Mouse (Mus musculus): ENCODE data around the gene Hibadh. TPM values are rescaled to one million over a fixed set of nuclear protein-coding genes. Genes with fewer than 3 reads are reported as not detected.

Hibadh gene
- polyA plus RNA-seq, 1 experiment from 2014 or later, result 91.5 TPM

DNA sequence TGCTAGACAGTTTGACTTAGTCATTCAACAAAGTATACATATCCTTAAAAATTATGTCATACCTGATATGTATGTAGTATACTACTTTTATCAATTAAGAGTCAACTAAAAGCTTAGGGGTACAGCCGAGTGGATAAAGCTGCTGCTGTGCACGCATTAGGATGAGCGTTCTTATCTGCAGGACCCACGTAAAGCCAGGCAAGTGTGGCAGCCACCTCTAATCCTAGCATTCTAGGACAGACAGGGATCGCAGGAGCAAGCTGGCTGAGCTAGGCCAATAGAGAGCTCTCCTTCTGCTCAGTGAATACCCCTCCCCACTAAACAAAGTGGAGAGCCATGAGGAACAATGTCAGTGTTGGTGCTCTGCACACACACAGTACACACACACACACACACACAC, 75.0 kb downstream of the Hibadh start:
- no peak overlapping the region for H3K4me3 ChIP-seq (replicated peaks)
- no peak overlapping the region for H3K27ac ChIP-seq (replicated peaks)
- no peaks in the 10 kb centered on the region for H3K36me3 ChIP-seq
- no peaks in the 10 kb centered on the region for H3K9me3 ChIP-seq (replicated peaks)
- no peak for ATAC-seq (ENCODE audit: insufficient number of reproducible peaks, low FRiP score, low TSS enrichment, low read depth)
- H3K4me1 ChIP-seq, result no peaks in the 10 kb centered on the region
- WGBS, result 88% methylated on average over 5 of the region's 5 CpGs
- H3K4me2 ChIP-seq (replicated peaks), result no peak overlapping the region
- no peaks in the 10 kb centered on the region for H3K27me3 ChIP-seq
- H3K9ac ChIP-seq, result no peak overlapping the region

DNA sequence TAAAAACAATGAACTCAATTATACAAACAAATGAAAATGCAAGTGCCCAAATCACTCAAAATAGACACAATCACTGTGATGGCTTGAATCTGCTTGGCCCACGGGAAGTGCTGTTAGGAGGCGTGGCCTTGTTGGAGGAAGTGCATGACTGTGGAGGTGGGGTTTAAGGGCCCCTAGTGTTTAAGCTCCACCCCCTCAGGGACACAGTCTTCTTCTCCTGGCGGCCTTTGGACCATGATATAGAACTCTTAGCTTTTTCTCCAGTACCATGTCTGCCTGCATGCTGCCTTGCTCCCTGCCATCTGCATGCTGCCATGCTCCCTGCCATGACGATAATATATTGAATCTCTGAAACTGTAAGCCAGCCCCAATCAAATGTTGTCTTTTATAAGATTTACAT, 77.2 kb downstream of the Hibadh start:
- H3K9ac ChIP-seq, result no peak overlapping the region
- no peak overlapping the region for H3K4me3 ChIP-seq (replicated peaks)
- WGBS, result 86% methylated on average over 4 of the region's 4 CpGs
- no peak for ATAC-seq (ENCODE audit: insufficient number of reproducible peaks, low FRiP score, low TSS enrichment, low read depth)
- no peaks in the 10 kb centered on the region for H3K36me3 ChIP-seq
- no peaks in the 10 kb centered on the region for H3K4me1 ChIP-seq
- H3K27me3 ChIP-seq, result no peaks in the 10 kb centered on the region
- H3K4me2 ChIP-seq (replicated peaks), result no peak overlapping the region
- no peaks in the 10 kb centered on the region for H3K9me3 ChIP-seq (replicated peaks)
- no peak overlapping the region for H3K27ac ChIP-seq (replicated peaks)

DNA sequence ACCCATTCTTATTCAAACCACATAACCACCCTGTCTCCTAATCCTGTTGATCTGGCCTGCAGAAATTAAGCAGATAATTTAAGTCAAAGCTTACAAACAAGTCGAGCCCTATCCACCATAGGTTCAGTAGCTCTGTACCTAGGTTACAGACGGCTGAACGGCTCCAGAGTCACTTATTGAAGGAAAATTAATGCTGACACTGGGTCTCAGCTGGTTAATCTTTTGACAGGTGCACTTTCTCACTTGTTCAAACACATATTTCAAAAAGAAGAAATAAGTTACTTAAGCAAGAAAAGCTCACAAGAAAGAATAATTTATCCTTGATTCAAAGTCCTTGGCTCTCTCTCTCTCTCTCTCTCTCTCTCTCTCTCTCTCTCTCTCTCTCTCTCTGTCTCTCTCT, 81.1 kb downstream of the Hibadh start:
- H3K4me3 ChIP-seq (replicated peaks), result no peak overlapping the region
- H3K4me1 ChIP-seq, result no peaks in the 10 kb centered on the region
- 80% methylated on average over 3 of the region's 3 CpGs for WGBS
- H3K9ac ChIP-seq, result no peak overlapping the region
- H3K36me3 ChIP-seq, result no peaks in the 10 kb centered on the region
- no peak for ATAC-seq (ENCODE audit: insufficient number of reproducible peaks, low FRiP score, low TSS enrichment, low read depth)
- no peak overlapping the region for H3K4me2 ChIP-seq (replicated peaks)
- no peaks in the 10 kb centered on the region for H3K9me3 ChIP-seq (replicated peaks)
- H3K27ac ChIP-seq (replicated peaks), result no peak overlapping the region
- H3K27me3 ChIP-seq, result no peaks in the 10 kb centered on the region

DNA sequence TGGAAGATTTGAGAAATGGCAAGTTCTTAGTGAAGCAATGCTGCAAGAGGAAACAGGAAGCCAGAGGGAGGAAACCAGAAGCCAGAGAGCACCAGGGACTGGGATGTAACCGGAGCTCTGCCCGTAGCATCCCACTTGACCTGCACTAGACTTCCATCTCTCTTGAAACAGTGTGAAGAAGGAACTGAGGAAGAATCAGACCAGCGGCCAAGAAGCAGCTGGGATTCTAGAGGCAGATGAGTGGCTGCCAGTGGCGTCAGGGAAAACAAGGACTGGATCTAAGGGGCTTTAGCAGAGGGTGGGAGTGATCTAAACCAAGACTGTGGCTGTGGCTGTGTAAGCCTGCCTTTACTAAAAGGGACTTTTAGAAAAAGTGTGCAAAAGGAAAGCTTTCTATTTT, 95.8 kb downstream of the Hibadh start:
- no peaks in the 10 kb centered on the region for H3K4me1 ChIP-seq
- no peak overlapping the region for H3K4me2 ChIP-seq (replicated peaks)
- no peak for ATAC-seq (ENCODE audit: insufficient number of reproducible peaks, low FRiP score, low TSS enrichment, low read depth)
- WGBS, result 46% methylated on average over 4 of the region's 4 CpGs
- no peaks in the 10 kb centered on the region for H3K9me3 ChIP-seq (replicated peaks)
- no peak overlapping the region for H3K4me3 ChIP-seq (replicated peaks)
- no peaks in the 10 kb centered on the region for H3K27me3 ChIP-seq
- no peak overlapping the region for H3K27ac ChIP-seq (replicated peaks)
- peaks cover 29% of the 10 kb centered on the region; the same call in 1 of the 2 replicates for H3K36me3 ChIP-seq
- H3K9ac ChIP-seq, result no peak overlapping the region

GRCm38 (mm10) chr6:52542464-52542863, 97.7 kb downstream of the Hibadh start:
- 89% methylated on average over 5 of the region's 5 CpGs for WGBS
- peaks cover 29% of the 10 kb centered on the region; the same call in 1 of the 2 replicates for H3K36me3 ChIP-seq
- H3K27ac ChIP-seq (replicated peaks), result no peak overlapping the region
- no peak overlapping the region for H3K9ac ChIP-seq
- no peak overlapping the region for H3K4me2 ChIP-seq (replicated peaks)
- H3K27me3 ChIP-seq, result no peaks in the 10 kb centered on the region
- no peaks in the 10 kb centered on the region for H3K4me1 ChIP-seq
- ATAC-seq (ENCODE audit: insufficient number of reproducible peaks, low FRiP score, low TSS enrichment, low read depth), result no peak
- 0 out of 2 replicates have a peak, but pooled peaks cover 2% of the 10 kb centered on the region for H3K9me3 ChIP-seq (replicated peaks)
- no peak overlapping the region for H3K4me3 ChIP-seq (replicated peaks)

GRCm38 (mm10) chr6:52539911-52540310, 100.3 kb downstream of the Hibadh start:
- H3K9ac ChIP-seq, result no peak overlapping the region
- WGBS, result 28% methylated on average over 2 of the region's 2 CpGs
- H3K9me3 ChIP-seq (replicated peaks), result peaks cover 9% of the 10 kb centered on the region; the same call in 1 of the 2 replicates

GRCm38 (mm10) chr6:52535072-52535704, 105.0 kb downstream of the Hibadh start:
- Histone ChIP-seq H3K4me1 (no peaks in the 10 kb centered on the region), H3K27ac (replicated peaks) (no peak overlapping the region), H3K4me2 (replicated peaks) (no peak overlapping the region), H3K4me3 (replicated peaks) (no peak overlapping the region), H3K27me3 (no peaks in the 10 kb centered on the region), H3K9ac (no peak overlapping the region), H3K9me3 (replicated peaks) (peaks cover 9% of the 10 kb centered on the region; the same call in 1 of the 2 replicates), H3K36me3 (peaks cover 15% of the 10 kb centered on the region)
- WGBS, result 79% methylated on average over 11 of the region's 11 CpGs
- no peak for ATAC-seq (ENCODE audit: insufficient number of reproducible peaks, low FRiP score, low TSS enrichment, low read depth)

More at GRCm38 (mm10) chr6:52539911-52540310, 100.3 kb downstream of the Hibadh start:
- Histone ChIP-seq H3K36me3 (peaks cover 18% of the 10 kb centered on the region), H3K27me3 (no peaks in the 10 kb centered on the region), H3K4me3 (replicated peaks) (no peak overlapping the region), H3K27ac (replicated peaks) (no peak overlapping the region), H3K4me2 (replicated peaks) (no peak overlapping the region), H3K4me1 (no peaks in the 10 kb centered on the region)
- ATAC-seq (ENCODE audit: insufficient number of reproducible peaks, low FRiP score, low TSS enrichment, low read depth), result no peak

DNA sequence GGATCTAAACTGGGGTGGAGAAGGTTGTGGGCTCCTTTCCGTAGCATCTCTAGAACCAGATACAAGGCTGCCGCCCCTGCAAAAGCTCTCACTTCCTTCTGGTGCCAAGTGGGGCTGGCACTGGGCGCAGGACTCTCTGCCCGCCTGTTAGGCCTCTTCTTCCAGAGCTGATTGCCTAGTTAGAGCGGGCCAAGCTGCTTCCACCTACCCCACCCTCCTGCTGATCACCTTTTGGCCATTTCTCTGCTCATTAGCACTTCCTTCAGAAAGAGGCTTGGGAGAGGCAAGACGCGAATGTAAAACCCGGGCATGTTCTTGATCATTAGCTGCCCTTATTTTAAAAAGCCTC, 108.1 kb downstream of the Hibadh start:
- Histone ChIP-seq H3K27me3 (no peaks in the 10 kb centered on the region), H3K9me3 (replicated peaks) (peaks cover 3% of the 10 kb centered on the region; the same call in 1 of the 2 replicates), H3K36me3 (peaks cover 7% of the 10 kb centered on the region), H3K4me2 (replicated peaks) (no peak overlapping the region), H3K27ac (replicated peaks) (no peak overlapping the region), H3K4me1 (no peaks in the 10 kb centered on the region), H3K9ac (no peak overlapping the region), H3K4me3 (replicated peaks) (no peak overlapping the region)
- WGBS, result 88% methylated on average over 8 of the region's 8 CpGs
- ATAC-seq (ENCODE audit: insufficient number of reproducible peaks, low FRiP score, low TSS enrichment, low read depth), result no peak

DNA sequence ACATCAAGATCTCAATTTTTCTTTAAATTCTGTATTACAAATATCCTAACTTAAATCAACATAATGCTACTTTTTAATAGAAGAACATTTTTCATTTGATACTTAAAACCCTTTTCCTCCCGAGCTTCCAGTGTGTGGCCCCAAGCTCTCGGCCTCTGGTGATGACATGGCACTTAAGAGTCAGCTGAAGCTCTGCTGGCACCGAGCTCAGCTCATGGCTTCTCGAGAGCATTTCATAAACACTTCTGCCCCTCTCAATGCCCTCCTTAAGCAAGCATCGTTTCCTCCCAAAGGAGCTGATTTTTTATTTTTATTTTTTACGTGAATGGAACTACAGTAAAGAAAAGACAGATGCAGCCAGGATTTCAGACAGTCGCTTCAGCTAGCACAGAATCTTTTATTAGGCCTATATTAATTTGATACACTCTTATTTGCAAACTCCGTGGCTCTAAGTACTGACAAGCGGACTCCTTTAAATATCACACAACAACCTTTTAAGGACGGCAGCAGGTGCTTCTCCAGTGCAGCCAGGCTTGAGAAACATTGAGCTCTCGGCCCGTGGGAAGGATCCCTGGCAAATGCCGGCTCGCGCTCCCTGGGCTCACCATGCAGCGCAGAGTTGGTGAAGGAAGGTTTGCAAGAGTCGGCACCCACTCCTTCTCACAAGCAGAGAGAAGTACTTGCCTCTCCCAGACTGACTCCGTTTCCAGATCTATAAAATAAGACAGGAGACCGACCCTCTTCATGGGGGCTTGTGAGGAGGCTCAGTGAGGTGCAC, 108.6 kb downstream of the Hibadh start:
- no peak for ATAC-seq (ENCODE audit: insufficient number of reproducible peaks, low FRiP score, low TSS enrichment, low read depth)
- Histone ChIP-seq H3K9ac (no peak overlapping the region), H3K27me3 (no peaks in the 10 kb centered on the region), H3K27ac (replicated peaks) (no peak overlapping the region), H3K4me2 (replicated peaks) (no peak overlapping the region), H3K9me3 (replicated peaks) (no peaks in the 10 kb centered on the region), H3K4me1 (no peaks in the 10 kb centered on the region), H3K4me3 (replicated peaks) (no peak overlapping the region), H3K36me3 (peaks cover 1% of the 10 kb centered on the region)
- 78% methylated on average over 19 of the region's 19 CpGs for WGBS

- H3K9me3 ChIP-seq (replicated peaks), result no peaks in the 10 kb centered on the region
- H3K9ac ChIP-seq, result no peak overlapping the region
- no peak for ATAC-seq (ENCODE audit: insufficient number of reproducible peaks, low FRiP score, low TSS enrichment, low read depth)
- H3K4me3 ChIP-seq (replicated peaks), result no peak overlapping the region
- H3K36me3 ChIP-seq, result no peaks in the 10 kb centered on the region
- no peak overlapping the region for H3K27ac ChIP-seq (replicated peaks)
- H3K4me2 ChIP-seq (replicated peaks), result no peak overlapping the region
- WGBS, result 89% methylated on average over 10 of the region's 10 CpGs
- no peaks in the 10 kb centered on the region for H3K27me3 ChIP-seq
- no peaks in the 10 kb centered on the region for H3K4me1 ChIP-seq
These were observed 109.3 kb downstream of the Hibadh start for GRCm38 (mm10) chr6:52530861-52531260.

DNA sequence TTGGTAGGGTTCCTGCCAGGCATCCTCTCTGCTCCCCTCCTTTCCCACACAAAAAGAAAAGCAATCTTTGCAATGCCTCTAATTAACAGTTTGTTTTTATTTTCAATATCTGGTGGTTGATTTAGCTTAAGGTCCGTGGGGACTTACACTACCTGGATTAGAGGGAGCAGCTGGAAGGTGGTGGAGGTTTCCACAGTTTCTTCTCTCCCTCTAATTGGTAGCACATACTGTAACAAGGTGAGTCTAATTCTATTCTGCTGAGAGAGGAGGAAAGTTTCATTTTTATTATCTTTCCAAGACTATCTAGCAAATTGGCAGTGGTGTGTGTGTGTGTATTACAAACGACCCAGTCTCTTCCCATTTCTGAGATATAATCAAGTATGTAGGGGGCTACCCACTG, 116.0 kb downstream of the Hibadh start:
- no peak overlapping the region for H3K27ac ChIP-seq (replicated peaks)
- no peak overlapping the region for H3K4me2 ChIP-seq (replicated peaks)
- no peaks in the 10 kb centered on the region for H3K27me3 ChIP-seq
- no peak overlapping the region for H3K9ac ChIP-seq
- no peaks in the 10 kb centered on the region for H3K9me3 ChIP-seq (replicated peaks)
- WGBS, result 56% methylated on average over 2 of the region's 2 CpGs
- no peaks in the 10 kb centered on the region for H3K36me3 ChIP-seq
- H3K4me1 ChIP-seq, result no peaks in the 10 kb centered on the region
- H3K4me3 ChIP-seq (replicated peaks), result no peak overlapping the region
- no peak for ATAC-seq (ENCODE audit: insufficient number of reproducible peaks, low FRiP score, low TSS enrichment, low read depth)

- Histone ChIP-seq H3K4me3 (replicated peaks) (no peak overlapping the region), H3K27me3 (no peaks in the 10 kb centered on the region), H3K9ac (no peak overlapping the region), H3K4me1 (no peaks in the 10 kb centered on the region), H3K27ac (replicated peaks) (no peak overlapping the region), H3K9me3 (replicated peaks) (no peaks in the 10 kb centered on the region), H3K4me2 (replicated peaks) (no peak overlapping the region), H3K36me3 (no peaks in the 10 kb centered on the region)
- ATAC-seq (ENCODE audit: insufficient number of reproducible peaks, low FRiP score, low TSS enrichment, low read depth), result no peak
- 63% methylated on average over 10 of the region's 10 CpGs for WGBS
These were observed 121.5 kb downstream of the Hibadh start for GRCm38 (mm10) chr6:52518704-52519103.

All from embryonic facial prominence, embryonic 15.5 days (tissue).